Mouse (Mus musculus): ENCODE results near the gene Slc25a17.

- TF ChIP-seq CTCF (conservative IDR thresholded peaks at IDR 0.05; ENCODE audit: low read length) (peak; percentile 58), POU5F1 (IDR thresholded peaks at IDR 0.05; ENCODE audit: borderline replicate concordance, low read length) (no peak)
Measured at GRCm38 (mm10) chr15:81290230-81290629, 70.4 kb downstream of the Slc25a17 start.
